Mouse (Mus musculus): Measurements from ENCODE around the gene Pcca. TPM values are rescaled to one million over a fixed set of nuclear protein-coding genes. Genes with fewer than 3 reads are reported as not detected.
A peak's percentile ranks its signal among the peaks of the same experiment; 100 is the strongest.
"Not testable (repeated sequence)": the region's sequence is repeated elsewhere in the genome, so short reads cannot be mapped to it uniquely, and the experiment has no call there.

The Pcca gene
- polyA plus RNA-seq, 1 experiment = 84.5 TPM

DNA sequence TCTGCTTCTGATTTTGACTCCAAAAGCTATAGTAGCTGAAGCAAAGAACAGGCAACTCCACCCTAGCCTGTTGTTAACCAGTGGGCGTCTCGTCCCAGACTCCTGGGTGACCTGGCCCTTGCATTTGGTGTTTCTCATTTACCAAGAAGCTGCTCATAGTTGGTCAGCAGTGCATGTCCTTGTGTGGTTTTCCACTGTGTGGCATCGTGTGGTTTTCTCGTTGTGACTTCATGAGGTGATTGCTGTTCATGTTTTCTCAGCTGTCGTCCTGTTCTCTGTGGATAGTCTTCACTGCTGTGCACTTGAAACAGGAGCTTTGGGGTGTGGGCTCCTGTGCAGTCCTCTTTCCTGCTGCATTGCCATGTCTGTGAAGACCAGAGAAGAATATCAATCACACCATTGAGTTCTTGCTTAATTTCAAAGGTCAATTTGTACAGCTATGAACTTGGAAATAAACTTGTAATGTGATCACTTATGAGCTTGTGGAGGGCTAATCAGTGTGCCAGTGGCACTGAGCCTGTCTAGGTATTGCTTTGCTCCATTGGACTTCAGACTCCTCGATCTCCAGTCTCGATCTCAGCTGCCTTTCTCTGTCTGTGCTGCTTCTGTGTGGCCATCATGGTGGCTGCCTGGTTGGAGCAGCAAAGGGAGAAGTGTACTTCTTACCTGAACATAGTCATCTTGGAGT lies 40.1 kb downstream of the Pcca start:
- WGBS = 90% methylated on average over 7 of the region's 7 CpGs

DNA sequence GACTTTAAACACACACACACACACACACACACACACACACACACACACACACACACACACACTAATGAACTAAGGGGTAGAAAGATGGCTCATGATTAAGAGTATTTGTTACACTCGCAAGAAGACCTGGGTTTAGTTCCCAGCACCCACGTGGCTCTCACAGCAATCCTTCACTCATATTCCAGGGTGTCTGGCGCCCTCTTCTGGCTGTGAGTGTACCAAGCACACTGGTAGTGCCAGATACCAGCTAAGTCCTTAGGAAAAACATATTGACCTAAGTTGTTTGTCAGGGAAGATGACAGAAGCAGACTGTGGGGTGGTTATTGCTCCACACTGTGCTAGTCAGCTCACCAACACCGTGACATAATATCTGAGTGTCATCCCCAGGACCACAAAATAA lies 43.7 kb downstream of the Pcca start:
- no peak overlapping the region for H3K27ac ChIP-seq (ENCODE audit: insufficient read depth, low read length)
- H3K4me1 ChIP-seq (ENCODE audit: control insufficient read depth, insufficient read depth, low read length) = no peaks in the 10 kb centered on the region
- TF ChIP-seq POLR2A (IDR thresholded peaks at IDR 0.05; ENCODE audit: borderline replicate concordance, insufficient read depth, low read length) (no peak), CTCF (IDR thresholded peaks at IDR 0.05; ENCODE audit: borderline replicate concordance, insufficient read depth, low read depth, low read length) (peak; percentile 25; the same call in 1 of the 2 replicates)
- DNase-seq = no peak
- no peak overlapping the region for H3K4me3 ChIP-seq (replicated peaks; ENCODE audit: insufficient read depth, low read depth, low read length)
- WGBS = 83% methylated on average over 4 of the region's 4 CpGs
- H3K27me3 ChIP-seq (ENCODE audit: control insufficient read depth, insufficient read depth, low read length) = no peaks in the 10 kb centered on the region

More for the DNA sequence above, 40.1 kb downstream of the Pcca start:
- H3K4me3 ChIP-seq (replicated peaks; ENCODE audit: insufficient read depth, low read depth, low read length) = no peak overlapping the region
- H3K27me3 ChIP-seq (ENCODE audit: control insufficient read depth, insufficient read depth, low read length) = no peaks in the 10 kb centered on the region
- DNase-seq = no peak
- no peaks in the 10 kb centered on the region for H3K4me1 ChIP-seq (ENCODE audit: control insufficient read depth, insufficient read depth, low read length)
- no peak overlapping the region for H3K27ac ChIP-seq (ENCODE audit: insufficient read depth, low read length)
- TF ChIP-seq POLR2A (IDR thresholded peaks at IDR 0.05; ENCODE audit: borderline replicate concordance, insufficient read depth, low read length) = no peak
- no peak for TF ChIP-seq CTCF (IDR thresholded peaks at IDR 0.05; ENCODE audit: borderline replicate concordance, insufficient read depth, low read depth, low read length)

DNA sequence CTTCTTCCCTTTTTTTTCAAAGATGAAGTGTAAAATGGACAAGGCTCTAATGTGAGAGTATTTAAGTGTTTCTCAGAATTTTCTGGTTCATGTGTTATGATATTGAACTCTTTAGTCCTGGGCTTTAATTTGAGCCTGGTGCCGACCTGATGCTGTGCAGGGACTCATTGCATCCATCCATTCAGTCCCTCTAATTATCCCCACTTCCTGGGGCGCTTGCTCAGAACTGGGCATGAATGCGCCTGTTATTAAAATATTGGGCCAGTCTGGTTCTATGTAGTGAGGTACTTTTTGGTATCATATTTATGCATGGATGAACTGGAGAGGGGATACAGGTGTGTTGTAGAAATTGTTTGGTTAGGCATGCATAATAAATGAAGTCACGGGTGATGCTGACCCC lies 47.9 kb downstream of the Pcca start:
- no peak overlapping the region for H3K4me3 ChIP-seq (replicated peaks; ENCODE audit: insufficient read depth, low read depth, low read length)
- no peaks in the 10 kb centered on the region for H3K4me1 ChIP-seq (ENCODE audit: control insufficient read depth, insufficient read depth, low read length)
- no peak for TF ChIP-seq POLR2A (IDR thresholded peaks at IDR 0.05; ENCODE audit: borderline replicate concordance, insufficient read depth, low read length)
- TF ChIP-seq CTCF (IDR thresholded peaks at IDR 0.05; ENCODE audit: borderline replicate concordance, insufficient read depth, low read depth, low read length) = no peak
- whole genome bisulfite sequencing = 83% methylated on average over 4 of the region's 4 CpGs
- H3K27me3 ChIP-seq (ENCODE audit: control insufficient read depth, insufficient read depth, low read length) = no peaks in the 10 kb centered on the region
- no peak for DNase-seq
- H3K27ac ChIP-seq (ENCODE audit: insufficient read depth, low read length) = no peak overlapping the region

DNA sequence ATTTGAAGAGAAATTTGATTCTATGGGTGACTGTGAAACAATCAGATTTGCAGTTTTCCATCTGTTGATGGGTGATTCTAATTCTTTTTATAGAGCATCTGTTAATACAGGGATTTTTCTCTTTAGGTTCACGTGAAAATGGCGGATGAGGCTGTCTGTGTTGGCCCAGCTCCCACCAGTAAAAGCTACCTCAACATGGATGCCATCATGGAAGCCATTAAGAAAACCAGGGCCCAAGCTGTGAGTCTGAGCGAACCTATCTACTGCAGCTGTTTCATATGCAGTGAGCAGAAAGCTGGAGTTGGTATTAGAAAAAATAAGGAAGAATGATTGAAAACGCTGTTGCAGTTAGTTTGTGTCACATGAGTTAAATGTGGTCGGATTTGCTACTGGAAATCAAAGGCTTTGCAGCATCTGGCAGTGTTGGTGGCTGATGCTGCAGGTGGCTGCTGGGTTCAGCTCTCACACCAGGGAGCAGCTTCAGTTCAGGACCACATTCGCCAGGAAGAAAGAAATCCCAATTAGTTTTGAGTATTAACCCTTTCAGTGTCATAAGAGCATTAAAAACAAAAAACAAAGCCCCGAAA lies 48.5 kb downstream of the Pcca start:
- Histone ChIP-seq H3K27ac (ENCODE audit: insufficient read depth, low read length) (no peak overlapping the region), H3K27me3 (ENCODE audit: control insufficient read depth, insufficient read depth, low read length) (no peaks in the 10 kb centered on the region), H3K4me1 (ENCODE audit: control insufficient read depth, insufficient read depth, low read length) (no peaks in the 10 kb centered on the region), H3K4me3 (replicated peaks; ENCODE audit: insufficient read depth, low read depth, low read length) (no peak overlapping the region)
- no peak for TF ChIP-seq CTCF (IDR thresholded peaks at IDR 0.05; ENCODE audit: borderline replicate concordance, insufficient read depth, low read depth, low read length)
- no peak for TF ChIP-seq POLR2A (IDR thresholded peaks at IDR 0.05; ENCODE audit: borderline replicate concordance, insufficient read depth, low read length)
- WGBS = 49% methylated on average over 7 of the region's 7 CpGs
- no peak for DNase-seq

DNA sequence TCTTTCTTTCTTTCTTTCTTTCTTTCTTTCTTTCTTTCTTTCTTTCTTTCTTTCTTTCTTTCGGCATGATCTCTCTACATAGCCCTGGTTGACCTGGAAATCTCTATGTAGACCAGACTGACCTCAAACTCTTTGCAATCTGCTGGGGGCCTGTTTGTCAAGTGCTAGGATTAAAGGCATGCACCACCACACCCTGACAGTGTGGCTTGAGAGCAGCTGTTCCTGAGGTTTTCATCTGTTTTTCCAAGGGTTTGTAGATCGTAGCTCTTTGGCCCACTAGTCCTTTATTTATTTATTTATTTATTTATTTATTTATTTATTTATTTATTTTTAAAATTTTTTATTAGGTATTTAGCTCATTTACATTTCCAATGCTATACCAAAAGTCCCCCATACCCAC lies 50.0 kb downstream of the Pcca start:
- DNase-seq; H3K27me3 ChIP-seq (ENCODE audit: control insufficient read depth, insufficient read depth, low read length); H3K27ac ChIP-seq (ENCODE audit: insufficient read depth, low read length); H3K4me3 ChIP-seq (replicated peaks; ENCODE audit: insufficient read depth, low read depth, low read length); H3K4me1 ChIP-seq (ENCODE audit: control insufficient read depth, insufficient read depth, low read length): not testable (repeated sequence)
- WGBS = 99% methylated on average over 2 of the region's 2 CpGs

DNA sequence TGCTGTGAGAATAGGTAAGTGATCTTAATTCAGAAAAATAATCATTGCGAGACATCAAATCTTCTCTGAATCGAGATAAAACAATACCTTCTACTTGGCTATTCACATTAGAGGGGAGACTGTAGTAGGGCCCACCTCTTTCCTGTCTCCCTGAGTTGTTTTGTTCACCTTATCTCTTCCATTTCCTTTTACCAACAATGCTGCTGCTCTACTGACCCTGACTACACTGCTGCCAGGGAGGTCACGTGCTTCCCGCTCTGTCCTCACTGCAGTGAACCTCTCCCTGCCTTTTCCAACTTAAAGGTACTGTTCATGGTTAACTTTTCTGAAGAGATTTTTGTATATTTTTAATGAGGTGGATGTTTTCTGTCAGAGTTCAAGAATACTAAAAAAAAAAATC lies 52.8 kb downstream of the Pcca start:
- Histone ChIP-seq H3K4me1 (ENCODE audit: control insufficient read depth, insufficient read depth, low read length) (no peaks in the 10 kb centered on the region), H3K4me3 (replicated peaks; ENCODE audit: insufficient read depth, low read depth, low read length) (no peak overlapping the region), H3K27me3 (ENCODE audit: control insufficient read depth, insufficient read depth, low read length) (no peaks in the 10 kb centered on the region), H3K27ac (ENCODE audit: insufficient read depth, low read length) (no peak overlapping the region)
- 88% methylated on average over 4 of the region's 4 CpGs for WGBS
- TF ChIP-seq CTCF (IDR thresholded peaks at IDR 0.05; ENCODE audit: borderline replicate concordance, insufficient read depth, low read depth, low read length) (no peak), POLR2A (IDR thresholded peaks at IDR 0.05; ENCODE audit: borderline replicate concordance, insufficient read depth, low read length) (no peak)
- no peak for DNase-seq

DNA sequence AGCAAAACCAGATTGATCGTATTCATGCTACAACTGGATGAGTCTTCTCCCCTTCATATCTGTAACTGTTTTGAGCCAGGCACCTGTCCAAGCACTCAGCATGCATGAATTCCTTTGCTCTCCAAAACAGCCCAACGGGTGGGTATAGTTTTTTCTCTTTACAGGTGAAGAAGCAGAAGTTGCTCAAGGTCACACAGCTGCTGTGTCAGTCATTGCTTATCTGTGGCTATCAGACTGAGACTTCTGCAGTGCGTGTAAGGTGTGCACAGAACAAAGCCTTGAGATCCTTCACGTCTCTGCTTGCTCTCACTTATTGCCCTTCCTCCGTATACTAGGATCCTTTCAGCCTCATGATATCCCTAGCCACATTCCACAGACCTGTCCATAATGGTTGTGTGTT lies 63.4 kb downstream of the Pcca start:
- TF ChIP-seq CTCF (IDR thresholded peaks at IDR 0.05; ENCODE audit: borderline replicate concordance, insufficient read depth, low read depth, low read length) = no peak
- TF ChIP-seq POLR2A (IDR thresholded peaks at IDR 0.05; ENCODE audit: borderline replicate concordance, insufficient read depth, low read length) = no peak
- 65% methylated on average over 5 of the region's 5 CpGs for WGBS
- no peak overlapping the region for H3K27ac ChIP-seq (ENCODE audit: insufficient read depth, low read length)
- DNase-seq = no peak
- H3K27me3 ChIP-seq (ENCODE audit: control insufficient read depth, insufficient read depth, low read length) = no peaks in the 10 kb centered on the region
- no peak overlapping the region for H3K4me3 ChIP-seq (replicated peaks; ENCODE audit: insufficient read depth, low read depth, low read length)
- no peaks in the 10 kb centered on the region for H3K4me1 ChIP-seq (ENCODE audit: control insufficient read depth, insufficient read depth, low read length)

DNA sequence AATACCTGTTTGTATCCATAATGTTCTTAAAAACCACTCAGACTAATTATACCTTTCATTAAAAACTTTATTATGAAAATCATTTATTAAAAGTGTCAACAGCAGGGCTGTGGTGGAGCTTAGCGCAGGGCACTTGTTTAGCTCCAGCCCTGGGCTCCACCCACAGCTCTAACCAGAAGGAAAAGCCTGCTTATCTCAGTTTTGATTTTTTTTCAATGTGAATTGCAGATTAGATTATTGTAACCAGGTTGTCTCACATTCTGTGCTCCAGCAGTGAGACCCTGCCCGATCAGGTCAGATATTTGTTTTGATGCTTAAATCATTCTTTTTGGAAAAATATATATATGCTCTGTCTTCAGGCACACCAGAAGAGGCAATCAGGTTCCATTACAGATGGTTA lies 64.7 kb downstream of the Pcca start:
- Histone ChIP-seq H3K27me3 (ENCODE audit: control insufficient read depth, insufficient read depth, low read length) (no peaks in the 10 kb centered on the region), H3K4me3 (replicated peaks; ENCODE audit: insufficient read depth, low read depth, low read length) (no peak overlapping the region), H3K27ac (ENCODE audit: insufficient read depth, low read length) (no peak overlapping the region), H3K4me1 (ENCODE audit: control insufficient read depth, insufficient read depth, low read length) (no peaks in the 10 kb centered on the region)
- WGBS = 94% methylated on average over 2 of the region's 2 CpGs
- no peak for DNase-seq
- TF ChIP-seq POLR2A (IDR thresholded peaks at IDR 0.05; ENCODE audit: borderline replicate concordance, insufficient read depth, low read length) = no peak
- no peak for TF ChIP-seq CTCF (IDR thresholded peaks at IDR 0.05; ENCODE audit: borderline replicate concordance, insufficient read depth, low read depth, low read length)
